Mouse (Mus musculus) MEL (cell line): ENCODE results near the gene Kcnt1. TPM values are rescaled to one million over a fixed set of nuclear protein-coding genes. Genes with fewer than 3 reads are reported as not detected.

ENCODE experiments used
- DNase-seq: peaks from one replicate; pipeline ENCODE4 v3.0.0; 2011; ENCODE audit warnings: low read depth, low spot score
- H3K27ac ChIP-seq: 2 replicates; pipeline ENCODE4 v1.5.1; 2012; ENCODE audit warnings: low read depth, mild to moderate bottlenecking, control low read depth, low read length, moderate library complexity; ENCODE audit not compliant: control insufficient read depth
- H3K27me3 ChIP-seq, 2 experiments: fragments of 150-350 bp in 1 of 2; sonication (generic) in 1 of 2; 2 replicates each; pipeline ENCODE4 v1.6.1; 2012; ENCODE audit warnings: low read length in 2 of 2, mild to moderate bottlenecking in 2 of 2, improper control_type of control experiment in 1 of 2, moderate library complexity in 1 of 2; ENCODE audit not compliant: insufficient read depth in 2 of 2, control insufficient read depth in 1 of 2
- H3K36me3 ChIP-seq, 2 experiments: 2 replicates each; pipeline ENCODE4 v1.6.1; 2012 to 2014; ENCODE audit warnings: low read length in 2 of 2, improper control_type of control experiment in 1 of 2, inconsistent platforms in 1 of 2, mild to moderate bottlenecking in 1 of 2; ENCODE audit not compliant: insufficient read depth in 2 of 2, control insufficient read depth in 1 of 2
- H3K4me1 ChIP-seq, 2 experiments: fragments of 150-350 bp in 1 of 2; sonication (generic) in 1 of 2; 2 replicates each; pipeline ENCODE4 v1.6.1; 2012; ENCODE audit warnings: low read length in 2 of 2, improper control_type of control experiment in 1 of 2, mild to moderate bottlenecking in 1 of 2; ENCODE audit not compliant: insufficient read depth in 2 of 2, control insufficient read depth in 1 of 2
- H3K4me3 ChIP-seq, 2 experiments: fragments of 150-350 bp in 1 of 2; sonication (generic) in 1 of 2; 2 replicates each; pipeline ENCODE4 v1.5.1; 2012; ENCODE audit warnings: low read depth in 2 of 2, low read length in 2 of 2, mild to moderate bottlenecking in 2 of 2, moderate library complexity in 2 of 2, control low read depth in 1 of 2, improper control_type of control experiment in 1 of 2; ENCODE audit not compliant: control insufficient read depth in 1 of 2, insufficient read depth in 1 of 2
- H3K79me2 ChIP-seq: 2 replicates; pipeline ENCODE4 v1.6.1; 2012; ENCODE audit warnings: mild to moderate bottlenecking, low read length, moderate library complexity; ENCODE audit not compliant: control insufficient read depth, poor library complexity, insufficient read depth
- H3K9ac ChIP-seq: 2 replicates; pipeline ENCODE4 v1.6.1; 2012; ENCODE audit warnings: low read depth, mild to moderate bottlenecking, control low read depth, low read length, moderate library complexity; ENCODE audit not compliant: control insufficient read depth, poor library complexity, severe bottlenecking
- H3K9me3 ChIP-seq: fragments of 150-350 bp; sonication (generic); replicated peaks from 2 replicates; pipeline ENCODE4 v1.6.1; 2012; ENCODE audit warnings: mild to moderate bottlenecking, low read length, improper control_type of control experiment, moderate library complexity; ENCODE audit not compliant: insufficient read depth
- BHLHE40 ChIP-seq: IDR thresholded peaks from 2 replicates; pipeline ENCODE4 v1.6.1; 2012; ENCODE audit warnings: low read depth, mild to moderate bottlenecking, inconsistent platforms, low read length, improper control_type of control experiment, borderline replicate concordance
- CHD2 ChIP-seq: IDR thresholded peaks from 2 replicates; pipeline ENCODE4 v1.6.1; 2011; ENCODE audit warnings: low read length, improper control_type of control experiment
- CTCF ChIP-seq, 3 experiments: IDR thresholded peaks in 2 of 3; conservative IDR thresholded peaks in 1 of 3; 2 replicates each; pipeline ENCODE4 v1.5.1; 2011 to 2012; ENCODE audit warnings: low read length in 3 of 3, low read depth in 2 of 3, mild to moderate bottlenecking in 2 of 3, improper control_type of control experiment in 1 of 3, inconsistent platforms in 1 of 3, mixed read lengths in 1 of 3, moderate library complexity in 1 of 3; ENCODE audit not compliant: control insufficient read depth in 1 of 3, insufficient read depth in 1 of 3, poor library complexity in 1 of 3, severe bottlenecking in 1 of 3
- ELF1 ChIP-seq: IDR thresholded peaks from 2 replicates; pipeline ENCODE4 v1.6.1; 2014; ENCODE audit warnings: low read depth, mild to moderate bottlenecking, inconsistent platforms, low read length, improper control_type of control experiment, moderate library complexity
- GABPA ChIP-seq: IDR thresholded peaks from 2 replicates; pipeline ENCODE4 v1.6.1; 2012; ENCODE audit warnings: low read depth, mild to moderate bottlenecking, inconsistent platforms, low read length, improper control_type of control experiment, moderate library complexity
- HCFC1 ChIP-seq: IDR thresholded peaks from 2 replicates; pipeline ENCODE4 v1.6.1; 2012; ENCODE audit warnings: low read depth, mild to moderate bottlenecking, inconsistent platforms, low read length, improper control_type of control experiment, moderate library complexity
- KAT2A ChIP-seq: conservative IDR thresholded peaks from 2 replicates; pipeline ENCODE4 v1.6.1; 2012; ENCODE audit warnings: low read depth, low read length, improper control_type of control experiment, inconsistent platforms
- MAX ChIP-seq: IDR thresholded peaks from 2 replicates; pipeline ENCODE4 v1.6.1; 2011; ENCODE audit warnings: low read length, improper control_type of control experiment
- NRF1 ChIP-seq: IDR thresholded peaks from 2 replicates; pipeline ENCODE4 v1.6.1; 2014; ENCODE audit warnings: low read depth, mild to moderate bottlenecking, inconsistent platforms, low read length, improper control_type of control experiment, moderate library complexity; ENCODE audit not compliant: poor library complexity, insufficient read depth, severe bottlenecking
- POLR2A ChIP-seq, 2 experiments: IDR thresholded peaks; 2 replicates each; pipeline ENCODE4 v1.6.1; 2011 to 2012; ENCODE audit warnings: low read length in 2 of 2, mild to moderate bottlenecking in 2 of 2, control low read depth in 1 of 2, improper control_type of control experiment in 1 of 2, low read depth in 1 of 2, moderate library complexity in 1 of 2; ENCODE audit not compliant: control insufficient read depth in 1 of 2, insufficient read depth in 1 of 2, poor library complexity in 1 of 2
- POLR2AphosphoS2 ChIP-seq: IDR thresholded peaks from 2 replicates; pipeline ENCODE4 v1.6.1; 2011; ENCODE audit warnings: low read length, improper control_type of control experiment
- RAD21 ChIP-seq: IDR thresholded peaks from 2 replicates; pipeline ENCODE4 v1.6.1; 2011; ENCODE audit warnings: mild to moderate bottlenecking, low read depth, low read length, improper control_type of control experiment
- TAL1 ChIP-seq: IDR thresholded peaks from 2 replicates; pipeline ENCODE4 v1.6.1; 2012; ENCODE audit warnings: mild to moderate bottlenecking, inconsistent platforms, low read length, moderate library complexity, mixed read lengths
- USF1 ChIP-seq: IDR thresholded peaks from 2 replicates; pipeline ENCODE4 v1.6.1; 2014; ENCODE audit warnings: low read depth, mild to moderate bottlenecking, inconsistent platforms, low read length, improper control_type of control experiment, moderate library complexity
- ZKSCAN1 ChIP-seq: IDR thresholded peaks from 2 replicates; pipeline ENCODE4 v1.6.1; 2012; ENCODE audit warnings: low read depth, mild to moderate bottlenecking, inconsistent platforms, low read length, improper control_type of control experiment, moderate library complexity
- polyA plus RNA-seq, 2 experiments: library from polyadenylated mRNA; stranded (reverse) in 1 of 2; unstranded in 1 of 2; fragments of >175 nt in 1 of 2; fragments of >200 nt in 1 of 2; gene quantifications; 2 replicates each; pipeline versions ENCODE4 v1.2.1 to v1.2.4; 2012; ENCODE audit warnings: low replicate concordance in 2 of 2, low read depth in 1 of 2; ENCODE audit not compliant: insufficient read length in 2 of 2, insufficient read depth in 1 of 2, missing spikeins in 1 of 2
- total RNA-seq: library from RNA; depleted of rRNA; stranded (reverse); fragments of 300-350 nt; gene quantifications from 2 replicates; pipeline ENCODE4 v1.2.3, GENCODE M21; 2012; rRNA removed

Gene Kcnt1
- total and polyA plus RNA-seq, 3 experiments, result not detected

- H3K9me3 ChIP-seq, result no peaks in the 10 kb centered on the region
- peaks cover 0 to 14% of the 10 kb centered on the region in 2 experiments; a peak in 3 of 4 replicates for H3K36me3 ChIP-seq
- H3K27me3 ChIP-seq, result no peaks in the 10 kb centered on the region
- peaks cover 0 to 2% of the 10 kb centered on the region in 2 experiments; a peak in 1 of 4 replicates for H3K4me1 ChIP-seq
- DNase-seq, result no peak
- H3K27ac ChIP-seq, result no peak overlapping the region
- no peak overlapping the region for H3K9ac ChIP-seq
- TF ChIP-seq CHD2 (no peak), CTCF (IDR thresholded peaks at IDR 0.05 in 2 of 3, conservative IDR thresholded peaks at IDR 0.05 in 1 of 3; ENCODE audit: control insufficient read depth in 1 of 3, insufficient read depth in 1 of 3, low read depth in 2 of 3, low read length in 3 of 3, poor library complexity in 1 of 3, severe bottlenecking in 1 of 3) (peak in 1 of 3 experiments; percentile 7; a peak in 1 of 6 replicates)
- no peak overlapping the region for H3K4me3 ChIP-seq
- no peaks in the 10 kb centered on the region for H3K79me2 ChIP-seq
These were observed 84.4 kb downstream of the Kcnt1 start for GRCm38 (mm10) chr2:25947950-25948349.

- no peak for DNase-seq
- Histone ChIP-seq H3K36me3 (peaks cover 0 to 10% of the 10 kb centered on the region in 2 experiments; a peak in 3 of 4 replicates), H3K4me1 (no peaks in the 10 kb centered on the region; a peak in 1 of 4 replicates)
These were observed 85.8 kb downstream of the Kcnt1 start for GRCm38 (mm10) chr2:25949291-25949690.

More at GRCm38 (mm10) chr2:25949291-25949690, 85.8 kb downstream of the Kcnt1 start:
- Histone ChIP-seq H3K27me3 (no peaks in the 10 kb centered on the region), H3K9ac (no peak overlapping the region), H3K9me3 (no peaks in the 10 kb centered on the region), H3K79me2 (no peaks in the 10 kb centered on the region)
- TF ChIP-seq TAL1 (no peak), ZKSCAN1 (no peak), USF1 (no peak), POLR2A (IDR thresholded peaks at IDR 0.05; ENCODE audit: control insufficient read depth in 1 of 2, insufficient read depth in 1 of 2, low read depth in 1 of 2, low read length in 2 of 2, poor library complexity in 1 of 2) (no peak), NRF1 (no peak), MAX (no peak), RAD21 (no peak), KAT2A (no peak), HCFC1 (no peak), POLR2AphosphoS2 (no peak), CHD2 (no peak), GABPA (no peak), BHLHE40 (no peak), ELF1 (no peak)
- TF ChIP-seq, all 39 proteins: peak for 0
- H3K27ac ChIP-seq, result no peak overlapping the region
- H3K4me3 ChIP-seq, result no peak overlapping the region

Other genes with a start within 250 kb of the Kcnt1 start
- 0.04 TPM in 1 of 2 replicates, not detected in the other for gene Ccdc183, start 246.1 kb upstream of the Kcnt1 start, total RNA-seq
- under 1 TPM in 1 of 2 experiments, not detected in 1; 0.26 TPM for gene Ccdc183, start 246.1 kb upstream of the Kcnt1 start, polyA plus RNA-seq
- gene Tmem141, start 241.7 kb upstream of the Kcnt1 start, total RNA-seq, result 10.9 and 11.9 TPM in 2 replicates
- gene Tmem141, start 241.7 kb upstream of the Kcnt1 start, polyA plus RNA-seq, result 10 to 100 TPM in 1 of 2 experiments, not detected in 1; 25.3 TPM
- not detected in 2 replicates for gene Fcna, start 235.7 kb upstream of the Kcnt1 start, total RNA-seq
- gene Fcna, start 235.7 kb upstream of the Kcnt1 start, polyA plus RNA-seq, result under 1 TPM in 1 of 2 experiments, not detected in 1; 0.21 TPM
- gene Lcn8, start 210.6 kb upstream of the Kcnt1 start, total RNA-seq, result not detected in 2 replicates
- not detected for gene Lcn8, start 210.6 kb upstream of the Kcnt1 start, polyA plus RNA-seq
- gene Lcn5, start 205.8 kb upstream of the Kcnt1 start, total RNA-seq, result not detected in 2 replicates
- not detected for gene Lcn5, start 205.8 kb upstream of the Kcnt1 start, polyA plus RNA-seq
- not detected in 2 replicates for gene Lcn6, start 186.9 kb upstream of the Kcnt1 start, total RNA-seq
- not detected for gene Lcn6, start 186.9 kb upstream of the Kcnt1 start, polyA plus RNA-seq
- gene Lcn10, start 181.0 kb upstream of the Kcnt1 start, total RNA-seq, result not detected in 2 replicates
- not detected for gene Lcn10, start 181.0 kb upstream of the Kcnt1 start, polyA plus RNA-seq
- not detected in 2 replicates for gene Obp2a, start 163.7 kb upstream of the Kcnt1 start, total RNA-seq
- gene Obp2a, start 163.7 kb upstream of the Kcnt1 start, polyA plus RNA-seq, result not detected
- not detected in 2 replicates for gene Bmyc, start 157.0 kb upstream of the Kcnt1 start, total RNA-seq
- gene Bmyc, start 157.0 kb upstream of the Kcnt1 start, polyA plus RNA-seq, result not detected
- gene Obp2b, start 126.7 kb upstream of the Kcnt1 start, total RNA-seq, result not detected in 2 replicates
- not detected for gene Obp2b, start 126.7 kb upstream of the Kcnt1 start, polyA plus RNA-seq
- not detected in 2 replicates for gene Lcn3, start 98.2 kb upstream of the Kcnt1 start, total RNA-seq
- not detected for gene Lcn3, start 98.2 kb upstream of the Kcnt1 start, polyA plus RNA-seq
- not detected in 2 replicates for gene Lcn11, start 86.7 kb upstream of the Kcnt1 start, total RNA-seq
- not detected for gene Lcn11, start 86.7 kb upstream of the Kcnt1 start, polyA plus RNA-seq
- gene Gm13539, start 81.5 kb upstream of the Kcnt1 start, total RNA-seq, result not detected in 2 replicates
- not detected for gene Gm13539, start 81.5 kb upstream of the Kcnt1 start, polyA plus RNA-seq
- gene Glt6d1, start 47.9 kb upstream of the Kcnt1 start, total RNA-seq, result not detected in 2 replicates
- not detected for gene Glt6d1, start 47.9 kb upstream of the Kcnt1 start, polyA plus RNA-seq
- gene Lcn9, start 40.6 kb upstream of the Kcnt1 start, total RNA-seq, result not detected in 2 replicates
- not detected for gene Lcn9, start 40.6 kb upstream of the Kcnt1 start, polyA plus RNA-seq
- not detected in 2 replicates for gene Sohlh1, start 16.5 kb upstream of the Kcnt1 start, total RNA-seq
- gene Sohlh1, start 16.5 kb upstream of the Kcnt1 start, polyA plus RNA-seq, result not detected
- 19.5 and 24.2 TPM in 2 replicates for gene Camsap1, start 119.5 kb downstream of the Kcnt1 start, total RNA-seq
- gene Camsap1, start 119.5 kb downstream of the Kcnt1 start, polyA plus RNA-seq, result 10 to 100 TPM; 25.8 to 30.2 TPM
- gene Ubac1, start 158.0 kb downstream of the Kcnt1 start, total RNA-seq, result 74.2 and 79.1 TPM in 2 replicates
- gene Ubac1, start 158.0 kb downstream of the Kcnt1 start, polyA plus RNA-seq, result 10 to 100 TPM in 1 of 2 experiments, not detected in 1; 88.5 TPM